Mouse (Mus musculus): ENCODE measurements around the gene Col8a2. TPM values are rescaled to one million over a fixed set of nuclear protein-coding genes. Genes with fewer than 3 reads are reported as not detected.

Col8a2 gene
- polyA plus RNA-seq, 1 experiment from 2014 or later: 1.1 TPM

- 3% methylated on average over 26 of the region's 26 CpGs for WGBS
- Histone ChIP-seq H3K9me3 (ENCODE audit: control insufficient read depth, low read length) (no peaks in the 10 kb centered on the region), H3K4me1 (ENCODE audit: control insufficient read depth, insufficient read depth, low read length) (peaks cover 47% of the 10 kb centered on the region), H3K36me3 (ENCODE audit: control insufficient read depth, insufficient read depth, low read length) (no peaks in the 10 kb centered on the region), H3K9ac (replicated peaks; ENCODE audit: low read length) (peak overlapping the region; percentile 99), H3K27me3 (ENCODE audit: control insufficient read depth, insufficient read depth, low read length) (no peaks in the 10 kb centered on the region), H3K4me2 (ENCODE audit: low read length) (peak overlapping the region; percentile 97), H3K4me3 (replicated peaks; ENCODE audit: low read depth, low read length) (peak overlapping the region; percentile 99), H3K27ac (replicated peaks; ENCODE audit: low read depth, low read length) (peak overlapping the region; percentile 93)
- ATAC-seq (ENCODE audit: low FRiP score, low TSS enrichment) (no peak), DNase-seq (peak; percentile 69)
These were observed 29.4 kb upstream of the Col8a2 start for GRCm38 (mm10) chr4:126256967-126257881.

GRCm38 (mm10) chr4:126259063-126259462 lies 27.5 kb upstream of the Col8a2 start:
- no peaks in the 10 kb centered on the region for H3K27me3 ChIP-seq (ENCODE audit: control insufficient read depth, insufficient read depth, low read length)
- no peak for ATAC-seq (ENCODE audit: low FRiP score, low TSS enrichment)
- WGBS: 31% methylated on average over 3 of the region's 3 CpGs
- H3K4me1 ChIP-seq (ENCODE audit: control insufficient read depth, insufficient read depth, low read length): peaks cover 37% of the 10 kb centered on the region
- DNase-seq: no peak
- 0 out of 2 replicates have a peak overlapping the region, but pooled peaks have one; percentile 3 for H3K9ac ChIP-seq (replicated peaks; ENCODE audit: low read length)
- H3K27ac ChIP-seq (replicated peaks; ENCODE audit: low read depth, low read length): peak overlapping the region; percentile 14; the same call in 1 of the 2 replicates
- H3K4me3 ChIP-seq (replicated peaks; ENCODE audit: low read depth, low read length): no peak overlapping the region
- 0 out of 2 replicates have a peak overlapping the region, but pooled peaks have one; percentile 34 for H3K4me2 ChIP-seq (ENCODE audit: low read length)
- H3K36me3 ChIP-seq (ENCODE audit: control insufficient read depth, insufficient read depth, low read length): no peaks in the 10 kb centered on the region
- no peaks in the 10 kb centered on the region for H3K9me3 ChIP-seq (ENCODE audit: control insufficient read depth, low read length)

GRCm38 (mm10) chr4:126259523-126260160 lies 27.0 kb upstream of the Col8a2 start:
- ATAC-seq (ENCODE audit: low FRiP score, low TSS enrichment) (no peak), DNase-seq (peak; percentile 59)
- H3K4me2 ChIP-seq (ENCODE audit: low read length): peak overlapping the region; percentile 34
- H3K4me3 ChIP-seq (replicated peaks; ENCODE audit: low read depth, low read length): no peak overlapping the region
- H3K36me3 ChIP-seq (ENCODE audit: control insufficient read depth, insufficient read depth, low read length): no peaks in the 10 kb centered on the region
- H3K27ac ChIP-seq (replicated peaks; ENCODE audit: low read depth, low read length): peak overlapping the region; percentile 37
- H3K9ac ChIP-seq (replicated peaks; ENCODE audit: low read length): no peak overlapping the region
- H3K9me3 ChIP-seq (ENCODE audit: control insufficient read depth, low read length): no peaks in the 10 kb centered on the region
- WGBS: 1% methylated on average over 15 of the region's 15 CpGs
- no peaks in the 10 kb centered on the region for H3K27me3 ChIP-seq (ENCODE audit: control insufficient read depth, insufficient read depth, low read length)
- H3K4me1 ChIP-seq (ENCODE audit: control insufficient read depth, insufficient read depth, low read length): peaks cover 31% of the 10 kb centered on the region

DNA sequence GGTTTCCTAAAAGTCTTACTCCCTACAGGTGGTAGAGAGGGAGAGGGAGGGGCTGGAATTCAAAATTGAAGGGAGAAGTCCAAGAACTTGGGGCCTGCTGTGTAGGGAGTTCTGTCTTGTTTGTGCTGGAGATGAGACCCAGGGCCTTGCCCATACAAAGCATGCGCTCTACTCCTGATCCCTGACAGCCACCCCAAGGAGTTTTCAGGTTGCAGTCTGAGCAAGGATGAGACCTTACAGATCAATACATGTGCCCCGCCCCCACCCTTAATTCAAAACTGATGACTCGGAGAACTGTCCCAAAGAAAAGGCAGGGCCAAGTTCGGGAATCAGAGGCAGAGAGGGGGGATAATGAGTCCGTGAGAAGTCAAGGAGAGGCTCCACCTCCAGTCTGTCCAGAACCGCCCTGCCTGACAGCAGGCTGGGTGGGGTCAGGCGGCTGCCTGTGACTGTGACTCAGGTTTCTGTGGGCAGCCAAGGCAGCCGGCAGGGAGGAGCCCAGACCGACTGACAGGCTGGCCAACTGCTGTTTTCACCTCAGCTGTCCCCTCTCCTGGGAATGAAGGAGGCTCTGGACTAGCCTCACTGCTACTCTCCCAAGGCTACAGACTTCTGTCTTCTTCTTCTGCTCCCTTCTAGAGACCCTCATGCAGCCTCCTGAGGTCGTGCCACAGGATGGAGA lies 25.9 kb upstream of the Col8a2 start:
- no peak for DNase-seq
- 8% methylated on average over 10 of the region's 10 CpGs for WGBS
- no peaks in the 10 kb centered on the region for H3K36me3 ChIP-seq (ENCODE audit: control insufficient read depth, insufficient read depth, low read length)
- no peak overlapping the region for H3K27ac ChIP-seq (replicated peaks; ENCODE audit: low read depth, low read length)
- H3K9me3 ChIP-seq (ENCODE audit: control insufficient read depth, low read length): no peaks in the 10 kb centered on the region
- H3K4me3 ChIP-seq (replicated peaks; ENCODE audit: low read depth, low read length): no peak overlapping the region
- no peaks in the 10 kb centered on the region for H3K27me3 ChIP-seq (ENCODE audit: control insufficient read depth, insufficient read depth, low read length)
- no peak overlapping the region for H3K4me2 ChIP-seq (ENCODE audit: low read length)
- no peak for ATAC-seq (ENCODE audit: low FRiP score, low TSS enrichment)
- peaks cover 28% of the 10 kb centered on the region for H3K4me1 ChIP-seq (ENCODE audit: control insufficient read depth, insufficient read depth, low read length)
- H3K9ac ChIP-seq (replicated peaks; ENCODE audit: low read length): no peak overlapping the region

GRCm38 (mm10) chr4:126261266-126261665 lies 25.3 kb upstream of the Col8a2 start:
- no peak for DNase-seq
- H3K9me3 ChIP-seq (ENCODE audit: control insufficient read depth, low read length): no peaks in the 10 kb centered on the region
- no peaks in the 10 kb centered on the region for H3K27me3 ChIP-seq (ENCODE audit: control insufficient read depth, insufficient read depth, low read length)
- H3K27ac ChIP-seq (replicated peaks; ENCODE audit: low read depth, low read length): no peak overlapping the region
- peaks cover 28% of the 10 kb centered on the region for H3K4me1 ChIP-seq (ENCODE audit: control insufficient read depth, insufficient read depth, low read length)
- WGBS: 73% methylated on average over 6 of the region's 6 CpGs
- H3K9ac ChIP-seq (replicated peaks; ENCODE audit: low read length): no peak overlapping the region
- no peak for ATAC-seq (ENCODE audit: low FRiP score, low TSS enrichment)
- no peaks in the 10 kb centered on the region for H3K36me3 ChIP-seq (ENCODE audit: control insufficient read depth, insufficient read depth, low read length)
- no peak overlapping the region for H3K4me3 ChIP-seq (replicated peaks; ENCODE audit: low read depth, low read length)
- no peak overlapping the region for H3K4me2 ChIP-seq (ENCODE audit: low read length)

DNA sequence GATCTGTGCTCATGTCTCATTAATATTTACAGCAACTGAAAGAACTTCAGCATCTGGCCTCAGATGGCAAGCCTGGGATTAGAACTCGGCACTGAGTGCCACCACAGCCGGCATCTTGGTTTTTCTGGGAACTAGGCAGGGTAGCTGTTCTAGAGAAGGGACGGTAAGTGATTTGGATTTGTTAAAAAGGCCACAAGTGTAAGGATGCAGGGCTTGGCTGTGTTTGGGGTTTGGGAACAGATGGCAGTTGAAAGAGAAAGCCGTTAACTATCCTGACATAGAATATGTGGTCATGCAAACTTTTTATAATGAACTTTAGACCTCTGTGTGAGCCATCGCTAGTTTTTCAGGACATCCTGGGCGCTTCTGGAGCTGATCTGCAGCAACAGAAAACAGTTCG lies 24.9 kb upstream of the Col8a2 start:
- Histone ChIP-seq H3K4me2 (ENCODE audit: low read length) (no peak overlapping the region), H3K9me3 (ENCODE audit: control insufficient read depth, low read length) (no peaks in the 10 kb centered on the region), H3K27ac (replicated peaks; ENCODE audit: low read depth, low read length) (no peak overlapping the region), H3K27me3 (ENCODE audit: control insufficient read depth, insufficient read depth, low read length) (no peaks in the 10 kb centered on the region), H3K36me3 (ENCODE audit: control insufficient read depth, insufficient read depth, low read length) (no peaks in the 10 kb centered on the region), H3K4me1 (ENCODE audit: control insufficient read depth, insufficient read depth, low read length) (peaks cover 28% of the 10 kb centered on the region), H3K9ac (replicated peaks; ENCODE audit: low read length) (no peak overlapping the region), H3K4me3 (replicated peaks; ENCODE audit: low read depth, low read length) (0 out of 2 replicates have a peak overlapping the region, but pooled peaks have one; percentile 85)
- 54% methylated on average over 7 of the region's 7 CpGs for WGBS
- no peak for ATAC-seq (ENCODE audit: low FRiP score, low TSS enrichment)
- no peak for DNase-seq

DNA sequence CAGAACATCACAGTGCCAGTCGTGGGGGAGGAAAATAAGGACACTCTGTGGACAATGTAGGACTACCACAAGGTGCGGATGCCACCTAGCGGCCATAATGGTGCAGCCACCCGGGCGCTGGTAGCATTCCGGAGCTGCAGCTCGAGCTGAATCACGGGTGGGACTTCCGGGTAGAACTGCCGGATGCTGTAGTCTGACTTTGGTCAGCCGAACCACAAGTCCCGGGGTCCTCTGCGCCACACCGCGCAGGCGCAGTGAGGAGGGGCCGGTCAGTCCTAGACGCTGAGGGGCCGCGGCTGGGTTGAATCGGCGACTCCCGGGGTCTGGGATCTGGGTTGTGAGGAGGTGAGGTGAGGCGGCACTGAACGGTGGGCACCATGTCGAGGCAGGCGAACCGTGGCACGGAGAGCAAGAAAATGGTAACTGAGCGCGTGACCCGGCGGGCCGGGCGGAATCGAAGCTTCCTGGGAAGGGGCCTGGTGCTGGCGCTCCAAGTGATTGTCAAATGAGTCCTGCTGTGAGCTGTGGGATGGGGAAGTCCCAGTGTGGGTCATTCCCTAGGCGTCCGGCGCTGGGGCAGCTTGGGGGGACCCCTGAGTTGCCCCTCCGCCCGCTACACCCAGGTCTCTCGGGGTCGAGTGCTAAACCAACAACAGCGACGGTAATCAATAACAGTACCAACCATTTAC lies 24.3 kb upstream of the Col8a2 start, which contains the start of gene Trappc3:
Trappc3 (plus strand) TSS at position 207 of the 689 bp plus-strand sequence.
- under 1% methylated on average over 46 of the region's 46 CpGs for WGBS
- H3K4me1 ChIP-seq (ENCODE audit: control insufficient read depth, insufficient read depth, low read length): peaks cover 26% of the 10 kb centered on the region
- peak within 1 kb of the TSS; percentile 85 for H3K4me3 ChIP-seq (replicated peaks; ENCODE audit: low read depth, low read length)
- H3K27me3 ChIP-seq (ENCODE audit: control insufficient read depth, insufficient read depth, low read length): no peaks in the 10 kb centered on the region
- peak within 1 kb of the TSS; percentile 74 for H3K4me2 ChIP-seq (ENCODE audit: low read length)
- no peaks in the 10 kb centered on the region for H3K9me3 ChIP-seq (ENCODE audit: control insufficient read depth, low read length)
- DNase-seq: peak; percentile 99
- peak within 1 kb of the TSS; percentile 83 for H3K9ac ChIP-seq (replicated peaks; ENCODE audit: low read length)
- peak within 1 kb of the TSS; percentile 49; the same call in 1 of the 2 replicates for H3K27ac ChIP-seq (replicated peaks; ENCODE audit: low read depth, low read length)
- no peaks in the 10 kb centered on the region for H3K36me3 ChIP-seq (ENCODE audit: control insufficient read depth, insufficient read depth, low read length)
- peak; percentile 96 for ATAC-seq (ENCODE audit: low FRiP score, low TSS enrichment)

DNA sequence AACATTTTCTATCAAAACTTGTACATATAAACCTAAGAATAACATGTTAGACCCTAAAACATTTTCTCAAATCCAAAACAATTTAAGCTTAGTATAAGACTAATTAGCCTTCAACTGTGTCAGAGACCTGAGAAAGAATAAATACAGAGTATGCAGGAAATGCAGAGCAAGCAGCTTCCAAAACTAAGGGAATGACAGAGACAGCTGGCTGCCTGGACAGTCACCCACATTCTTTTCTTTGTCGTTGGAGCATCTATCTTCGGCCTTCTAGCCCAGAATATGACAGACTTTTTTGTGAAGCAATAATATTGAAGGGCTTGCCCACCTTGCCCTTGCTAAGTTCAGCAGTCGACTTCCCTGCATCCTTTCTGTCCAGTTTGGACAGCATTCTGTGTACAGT lies 17.3 kb upstream of the Col8a2 start:
- H3K4me3 ChIP-seq (replicated peaks; ENCODE audit: low read depth, low read length): no peak overlapping the region
- H3K9ac ChIP-seq (replicated peaks; ENCODE audit: low read length): no peak overlapping the region
- DNase-seq: no peak
- no peaks in the 10 kb centered on the region for H3K27me3 ChIP-seq (ENCODE audit: control insufficient read depth, insufficient read depth, low read length)
- H3K4me1 ChIP-seq (ENCODE audit: control insufficient read depth, insufficient read depth, low read length): no peaks in the 10 kb centered on the region
- no peak overlapping the region for H3K27ac ChIP-seq (replicated peaks; ENCODE audit: low read depth, low read length)
- WGBS: 89% methylated on average over 3 of the region's 3 CpGs
- H3K4me2 ChIP-seq (ENCODE audit: low read length): no peak overlapping the region
- peaks cover 22% of the 10 kb centered on the region for H3K36me3 ChIP-seq (ENCODE audit: control insufficient read depth, insufficient read depth, low read length)
- no peaks in the 10 kb centered on the region for H3K9me3 ChIP-seq (ENCODE audit: control insufficient read depth, low read length)
- no peak for ATAC-seq (ENCODE audit: low FRiP score, low TSS enrichment)
